Comparison of ENCODE assay signal across 30 mouse cellular contexts in the genomic region with DNA sequence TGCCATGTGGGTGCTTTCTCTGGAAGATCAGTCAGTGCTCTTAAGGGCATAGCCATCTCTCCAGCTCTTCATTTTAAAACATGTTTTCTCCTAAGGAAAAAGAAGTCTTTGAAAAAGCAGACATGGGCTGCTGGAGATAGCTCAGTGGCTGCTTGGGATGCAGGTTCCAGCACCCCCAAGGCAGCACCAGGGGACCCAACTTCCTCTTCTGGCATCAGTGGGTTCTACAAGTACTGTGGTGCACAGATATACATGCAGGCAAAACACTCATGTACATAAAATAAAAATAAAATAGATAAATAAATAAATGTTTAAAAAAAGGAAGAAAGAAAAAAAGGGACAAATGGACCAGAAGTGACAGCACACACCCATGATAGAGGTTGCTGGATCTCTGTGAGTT. TPM values are rescaled to one million over a fixed set of nuclear protein-coding genes. Genes with fewer than 3 reads are reported as not detected.
A peak's percentile ranks its signal among the peaks of the same experiment; 100 is the strongest.
DNase-seq lines count a peak whose midpoint lies in the region; ATAC-seq and TF ChIP-seq lines count a peak whose summit lies in the region.
"Had no signal": no experiment of that assay in that cellular context is flagged by ENCODE, and none has a peak within 500 bp of the region (broad histone marks: within the 10 kb centered on the region; RNA-seq: fewer than 3 reads in every experiment).

No protein-coding gene starts in this region.

- H3K27me3 ChIP-seq in MEL (ENCODE audit: control insufficient read depth in 1 of 2, insufficient read depth in 2 of 2, low read length in 2 of 2) (no peaks in the 10 kb centered on the region), Patski (no peaks in the 10 kb centered on the region)
- H3K27me3 ChIP-seq in intestine, embryonic 16.5 days (replicated peaks; ENCODE audit: control insufficient read depth, insufficient read depth, low read length) = no peaks in the 10 kb centered on the region
- H3K27me3 ChIP-seq: forebrain, embryonic 13.5 days; heart, embryonic 13.5 days had no signal

- TF ChIP-seq RAD21 in MEL (IDR thresholded peaks at IDR 0.05; ENCODE audit: low read depth, low read length) = peak; percentile 68

- H3K36me3 ChIP-seq in MEL (ENCODE audit: control insufficient read depth in 1 of 2, insufficient read depth in 2 of 2, low read length in 2 of 2) = no peaks in the 10 kb centered on the region
- no peaks in the 10 kb centered on the region for H3K36me3 ChIP-seq in intestine, embryonic 16.5 days (ENCODE audit: control insufficient read depth, insufficient read depth, low read length)
- H3K36me3 ChIP-seq: forebrain, embryonic 10.5 days; heart, embryonic 10.5 days; heart, embryonic 13.5 days had no signal

- in situ Hi-C loops in Patski (cut with MboI; ENCODE audit: low pct_unique_long_range_greater_than_20kb) = loop anchor here (5.0 kb wide), 1 partner anchor 1180 kb away; no protein-coding TSS in a partner anchor

- no peak overlapping the region for H3K9ac ChIP-seq in MEL (ENCODE audit: control insufficient read depth, low read depth, low read length, poor library complexity, severe bottlenecking)
- H3K9ac ChIP-seq in intestine, embryonic 16.5 days (ENCODE audit: low read depth, low read length) = no peak overlapping the region
- H3K9ac ChIP-seq: forebrain, embryonic 13.5 days; heart, embryonic 13.5 days; hindbrain, embryonic 14.5 days had no signal

- POLR2A ChIA-PET in Patski (lab: Charles Lee) = no interaction called here

- no peak overlapping the region for H3K27ac ChIP-seq in MEL (ENCODE audit: control insufficient read depth, low read depth, low read length)
- no peak overlapping the region for H3K27ac ChIP-seq in intestine, embryonic 16.5 days (ENCODE audit: low read length)
- H3K27ac ChIP-seq: forebrain, embryonic 10.5 days; forebrain, embryonic 13.5 days; heart, adult 2 months; heart, embryonic 10.5 days; heart, embryonic 13.5 days; hindbrain, embryonic 14.5 days; hindbrain, postnatal 0 days had no signal

- TF ChIP-seq CTCF in MEL (IDR thresholded peaks at IDR 0.05 in 2 of 3, conservative IDR thresholded peaks at IDR 0.05 in 1 of 3; ENCODE audit: control insufficient read depth in 1 of 3, insufficient read depth in 1 of 3, low read depth in 2 of 3, low read length in 3 of 3, poor library complexity in 1 of 3, severe bottlenecking in 1 of 3) (peak; percentile 72 to 78 (median 75)), Patski (IDR thresholded peaks at IDR 0.05) (peak; percentile 61)

- CTCF ChIA-PET in Patski (lab: Charles Lee) = interaction anchor here (0.7 to 1.3 kb wide), 4 partner anchors 10 to 104 kb away, joined by 3 to 4 read pairs (median 3); no protein-coding TSS in a partner anchor

- no peaks in the 10 kb centered on the region for H3K4me1 ChIP-seq in MEL (ENCODE audit: control insufficient read depth in 1 of 2, insufficient read depth in 2 of 2, low read length in 2 of 2)
- H3K4me1 ChIP-seq in intestine, embryonic 16.5 days (ENCODE audit: control insufficient read depth, insufficient read depth, low read length) = no peaks in the 10 kb centered on the region
- H3K4me1 ChIP-seq: forebrain, embryonic 13.5 days; heart, embryonic 10.5 days; heart, embryonic 13.5 days had no signal

- H3K79me2 ChIP-seq in MEL (ENCODE audit: control insufficient read depth, insufficient read depth, low read length, poor library complexity) = no peaks in the 10 kb centered on the region

- no peak for TF ChIP-seq POLR2A in MEL (IDR thresholded peaks at IDR 0.05; ENCODE audit: control insufficient read depth in 1 of 2, insufficient read depth in 1 of 2, low read depth in 1 of 2, low read length in 2 of 2, poor library complexity in 1 of 2)

- H3K9me3 ChIP-seq in MEL (replicated peaks; ENCODE audit: insufficient read depth, low read length) = no peaks in the 10 kb centered on the region
- H3K9me3 ChIP-seq in intestine, embryonic 16.5 days (ENCODE audit: control insufficient read depth, low read length) = no peaks in the 10 kb centered on the region
- H3K9me3 ChIP-seq: forebrain, embryonic 10.5 days; forebrain, embryonic 13.5 days; heart, embryonic 10.5 days; heart, embryonic 13.5 days had no signal

- no peak for TF ChIP-seq EP300 in MEL (IDR thresholded peaks at IDR 0.05; ENCODE audit: low read depth in 1 of 2, low read length in 2 of 2)

- ATAC-seq in Patski = no peak
- ATAC-seq in intestine, embryonic 16.5 days = no peak
- ATAC-seq: activated CD4-positive, CD25-positive, alpha-beta regulatory T cell, adult 4 months; CD4-positive, CD25-positive, alpha-beta regulatory T cell, adult 4 months; forebrain, embryonic 13.5 days; forebrain, embryonic 16.5 days; hindbrain, postnatal 0 days; inflammation-experienced regulatory T-cells, adult 6 months; intestine, postnatal 0 days had no signal

- H3K4me3 ChIP-seq in MEL (ENCODE audit: control insufficient read depth in 1 of 2, insufficient read depth in 1 of 2, low read depth in 2 of 2, low read length in 2 of 2) = no peak overlapping the region
- no peak overlapping the region for H3K4me3 ChIP-seq in intestine, embryonic 16.5 days (ENCODE audit: low read length)
- H3K4me3 ChIP-seq: forebrain, embryonic 10.5 days; forebrain, embryonic 13.5 days; heart, adult 2 months; heart, embryonic 10.5 days; heart, embryonic 13.5 days had no signal

- H3K4me2 ChIP-seq in intestine, embryonic 16.5 days (ENCODE audit: low read depth, low read length) = no peak overlapping the region
- H3K4me2 ChIP-seq: forebrain, embryonic 13.5 days; heart, embryonic 13.5 days; hindbrain, embryonic 14.5 days had no signal

- DNase-seq in 416B (ENCODE audit: low read depth) (peak; percentile 36), ES-CJ7 (ENCODE audit: low read depth, low spot score) (peak; percentile 55), MEL (ENCODE audit: low read depth, low spot score) (peak; percentile 83), Patski (ENCODE audit: low read depth, low spot score) (no peak)
- no peak for DNase-seq in cerebellum, postnatal 4 days (ENCODE audit: low spot score in 2 of 2)
- DNase-seq in left cerebral cortex, adult 8-10 months (ENCODE audit: low spot score in 2 of 2) = no peak
- DNase-seq in adrenal gland, adult 2 months = no peak
- DNase-seq: adrenal gland, postnatal 10 days; adrenal gland, postnatal 36 days; cerebellum, adult 18-20 months; cerebellum, adult 9-10 months; cerebellum, postnatal 14 days; gastrocnemius, postnatal 10 days; gastrocnemius, postnatal 36 days; heart, adult 2 months; heart, postnatal 14 days; heart, postnatal 4 days; kidney, adult 8-10 months had no signal

TF ChIP-seq in MEL, 35 proteins besides CTCF, POLR2A, EP300 and RAD21:
- peak; percentile 71 for TF ChIP-seq SMC3 (IDR thresholded peaks at IDR 0.05; ENCODE audit: low read depth, low read length)
- TF ChIP-seq TCF12 (IDR thresholded peaks at IDR 0.05; ENCODE audit: low read depth, low read length) = no peak
- 0 out of 2 replicates have a peak, but pooled peaks have one; percentile 13 for TF ChIP-seq ZNF384 (IDR thresholded peaks at IDR 0.05; ENCODE audit: low read depth, low read length)
- peak; percentile 53; the same call in 1 of the 2 replicates for TF ChIP-seq ZC3H11A (IDR thresholded peaks at IDR 0.05; ENCODE audit: low read depth, low read length)
TF ChIP-seq in MEL: peak in this region for 3.

RNA-seq across cellular contexts. Expression of gene Rnft1, which starts 21.9 kb away (rescaled TPM):
- 40.3 and 42.0 TPM in 2 replicates for total RNA-seq in MEL (2012; rRNA removed)
- polyA plus RNA-seq in MEL (2012; ENCODE audit: insufficient read depth in 1 of 2, insufficient read length in 2 of 2, low read depth in 1 of 2, low replicate concordance in 2 of 2, missing spikeins in 1 of 2) = 10 to 100 TPM in 1 of 2 experiments, not detected in 1; 38.1 TPM
- polyA plus RNA-seq in Patski (2021) = 34.3 TPM
- 69.0 and 69.1 TPM in 2 replicates for polyA plus RNA-seq in intestine, embryonic 16.5 days (2015; fragmentation: Nextera tagmentation; extraction: Ambion mirVana)
- 10 to 100 TPM; 24.5 to 29.3 (median 27.0) TPM for total RNA-seq in left cerebral cortex, adult 8-10 months (2022)
- total RNA-seq in adrenal gland, adult 2 months (2021) = 10 to 100 TPM; 32.2 to 48.3 TPM
- 1.8 and 2.6 TPM in 2 replicates for polyA plus RNA-seq in adrenal gland, adult 2 months (2012; rRNA removed)

Comparison
In these comparisons a context has a peak if more than half of its experiments do, and no peak if none do; other contexts are left out.
1. DNase-seq: peak in 416B (single experiment), ES-CJ7 (single experiment) and MEL (single experiment); none in Patski (single experiment), cerebellum, postnatal 4 days (0 of 2), left cerebral cortex, adult 8-10 months (0 of 2) and adrenal gland, adult 2 months (single experiment).